Mouse (Mus musculus) hindbrain, embryonic 16.5 days (tissue): Measurements from ENCODE around the gene Txnrd2. TPM values are rescaled to one million over a fixed set of nuclear protein-coding genes. Genes with fewer than 3 reads are reported as not detected.

Experiments
- ATAC-seq: fragments of 200-750 bp; cut with Nextera tagmentation; 2 replicates; pipeline ENCODE4 v1.8.0; 2017; ENCODE audit warnings: moderate TSS enrichment, moderate library complexity
- H3K27ac ChIP-seq: fragments of 300-500 bp; sonication (generic); 2 replicates; pipeline ENCODE4 v1.5.1; 2014; ENCODE audit warnings: low read depth, mild to moderate bottlenecking, control low read depth, low read length, moderate library complexity
- H3K27me3 ChIP-seq: fragments of 300-500 bp; sonication (generic); replicated peaks from 2 replicates; pipeline ENCODE4 v1.6.1; 2014; ENCODE audit warnings: low read length; ENCODE audit not compliant: control insufficient read depth, insufficient read depth
- H3K36me3 ChIP-seq: fragments of 300-500 bp; sonication (generic); 2 replicates; pipeline ENCODE4 v1.6.1; 2014; ENCODE audit warnings: mild to moderate bottlenecking, low read length, moderate library complexity, mixed read lengths; ENCODE audit not compliant: control insufficient read depth, insufficient read depth
- H3K4me1 ChIP-seq: fragments of 300-500 bp; sonication (generic); 2 replicates; pipeline ENCODE4 v1.6.1; 2014; ENCODE audit warnings: low read depth, low read length; ENCODE audit not compliant: control insufficient read depth, insufficient read depth
- H3K4me2 ChIP-seq: fragments of 300-500 bp; sonication (generic); 2 replicates; pipeline ENCODE4 v1.6.1; 2014; ENCODE audit warnings: mild to moderate bottlenecking, low read length, control low read depth, moderate library complexity
- H3K4me3 ChIP-seq: fragments of 300-500 bp; sonication (generic); 2 replicates; pipeline ENCODE4 v1.5.1; 2014; ENCODE audit warnings: mild to moderate bottlenecking, low read length, control low read depth, moderate library complexity
- H3K9ac ChIP-seq: fragments of 300-500 bp; sonication (generic); 2 replicates; pipeline ENCODE4 v1.6.1; 2014; ENCODE audit warnings: low read depth, mild to moderate bottlenecking, control low read depth, low read length, moderate library complexity
- H3K9me3 ChIP-seq: fragments of 300-500 bp; sonication (generic); 2 replicates; pipeline ENCODE4 v1.6.1; 2014; ENCODE audit warnings: mild to moderate bottlenecking, low read length, moderate library complexity; ENCODE audit not compliant: control insufficient read depth
- WGBS: fragments of 180-500 bp; shearing (Covaris S2); extraction: QIAGEN DNeasy Blood & Tissue Kit; methylation state at CpG from one replicate; pipeline ENCODE4 v1.1.7; 2014; 5-methylcytosine and 5-hydroxymethylcytosine counted together
- polyA plus RNA-seq: library from polyadenylated mRNA; unstranded; fragments of >200 nt; fragmentation: Nextera tagmentation; extraction: Ambion mirVana; gene quantifications from 2 replicates; pipeline ENCODE4 v1.2.1, GENCODE M21; 2015

The Txnrd2 gene
- polyA plus RNA-seq, 1 experiment from 2014 or later, result 40.6 TPM

DNA sequence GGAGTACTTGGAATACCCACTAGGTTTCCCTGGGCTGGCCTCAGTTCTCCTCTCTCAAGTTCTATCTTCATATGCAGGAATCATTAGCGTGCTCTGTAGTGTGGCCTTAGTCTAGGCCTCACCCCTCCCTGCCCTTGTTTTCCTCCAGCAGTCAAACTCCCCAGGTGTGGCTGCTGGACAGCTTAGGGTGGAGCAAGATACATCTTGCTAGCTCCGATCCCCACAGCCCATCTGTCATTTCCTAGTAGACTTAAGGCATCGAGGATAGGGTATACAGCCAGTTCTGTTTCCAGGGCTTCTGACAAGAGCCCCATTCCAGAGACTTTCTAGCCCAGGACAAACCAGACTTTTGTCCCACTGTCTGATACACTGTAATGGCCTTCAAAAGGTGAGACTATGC lies 34.5 kb upstream of the Txnrd2 start:
- Histone ChIP-seq H3K27me3 (no peaks in the 10 kb centered on the region), H3K36me3 (no peaks in the 10 kb centered on the region), H3K27ac (no peak overlapping the region), H3K4me1 (peaks cover 56% of the 10 kb centered on the region), H3K4me2 (no peak overlapping the region; the same call in 1 of the 2 replicates), H3K4me3 (no peak overlapping the region), H3K9me3 (no peaks in the 10 kb centered on the region), H3K9ac (no peak overlapping the region; the same call in 1 of the 2 replicates)
- no peak for ATAC-seq
- 85% methylated on average over 3 of the region's 3 CpGs for WGBS

DNA sequence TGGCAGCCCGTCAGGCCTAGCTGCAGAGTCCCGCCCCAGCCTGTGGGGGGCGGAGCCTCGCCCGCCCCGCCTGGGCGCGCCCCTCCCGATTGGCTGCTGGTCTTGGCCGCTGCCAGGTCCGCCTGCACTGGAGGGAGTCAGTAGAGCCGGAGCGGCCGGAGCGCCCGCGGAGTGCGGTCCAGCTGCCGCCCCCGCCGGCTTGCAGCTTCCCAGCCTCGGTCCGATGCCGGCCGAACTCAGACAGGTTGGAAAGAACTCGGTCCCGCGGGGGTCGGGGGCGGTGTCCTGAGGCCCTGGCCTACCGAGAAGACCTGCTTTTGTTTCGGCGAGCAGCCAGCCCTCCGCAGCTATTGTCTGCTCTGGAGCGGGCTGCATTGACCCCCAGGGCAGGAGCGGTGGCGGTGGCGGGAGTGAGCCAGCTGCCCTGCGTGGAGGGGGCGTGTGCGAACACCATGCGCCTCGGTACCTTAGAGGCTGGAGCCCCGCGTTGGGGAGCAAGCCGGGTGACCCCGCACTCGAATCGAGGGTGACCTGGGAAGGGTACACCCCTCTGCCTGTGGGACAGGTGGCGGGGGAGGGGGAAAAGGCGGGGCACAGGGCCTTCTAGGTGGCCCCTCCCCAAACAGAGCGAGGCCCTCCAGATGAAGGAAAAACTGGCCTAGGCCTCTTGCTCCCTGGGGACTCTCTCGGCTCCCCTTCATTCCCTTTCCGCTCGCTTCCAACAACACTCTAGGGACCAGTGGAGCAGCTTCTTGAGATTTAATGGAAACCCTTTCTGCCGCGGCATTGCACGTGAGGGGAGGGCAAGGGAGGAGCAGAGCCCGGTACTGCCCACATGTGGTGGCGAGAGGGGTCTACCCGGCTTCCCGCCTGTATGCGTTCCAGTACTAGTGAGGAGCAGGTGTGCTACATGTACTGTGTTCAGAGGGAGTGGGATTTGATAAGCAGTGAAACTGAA lies 33.4 kb upstream of the Txnrd2 start:
- H3K4me2 ChIP-seq, result peak overlapping the region; percentile 96
- peak overlapping the region; percentile 85 for H3K27ac ChIP-seq
- peak; percentile 74 for ATAC-seq
- WGBS, result under 1% methylated on average over 53 of the region's 63 CpGs
- H3K36me3 ChIP-seq, result peaks cover 10% of the 10 kb centered on the region
- no peaks in the 10 kb centered on the region for H3K9me3 ChIP-seq
- H3K27me3 ChIP-seq, result no peaks in the 10 kb centered on the region
- H3K4me1 ChIP-seq, result peaks cover 48% of the 10 kb centered on the region
- H3K4me3 ChIP-seq, result peak overlapping the region; percentile 72
- peak overlapping the region; percentile 88 for H3K9ac ChIP-seq

DNA sequence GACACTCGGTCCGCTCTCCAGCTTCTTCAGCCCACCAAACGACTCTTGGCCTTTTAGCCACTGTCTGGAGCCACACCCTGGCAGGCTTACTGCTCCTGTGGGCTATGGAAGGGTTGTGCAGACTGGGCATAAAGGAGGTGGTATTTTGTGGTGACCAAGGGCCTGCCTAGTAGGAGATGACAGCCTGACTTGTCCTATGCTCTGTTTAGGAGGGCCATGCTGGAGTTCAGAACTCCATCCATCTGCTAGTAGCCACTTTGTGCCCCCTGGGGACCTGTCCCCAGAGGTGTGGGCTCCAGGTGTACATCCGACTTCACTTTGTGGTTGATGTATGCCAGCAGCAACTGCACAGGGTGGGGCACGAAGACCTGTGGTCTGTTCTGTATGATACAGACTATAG lies 32.6 kb upstream of the Txnrd2 start:
- Histone ChIP-seq H3K9ac (peak overlapping the region; percentile 88), H3K4me2 (peak overlapping the region; percentile 96), H3K27ac (peak overlapping the region; percentile 50; the same call in 1 of the 2 replicates), H3K9me3 (no peaks in the 10 kb centered on the region), H3K4me1 (peaks cover 43% of the 10 kb centered on the region), H3K27me3 (no peaks in the 10 kb centered on the region), H3K4me3 (peak overlapping the region; percentile 72), H3K36me3 (peaks cover 18% of the 10 kb centered on the region)
- WGBS, result 46% methylated on average over 5 of the region's 5 CpGs
- ATAC-seq, result no peak

DNA sequence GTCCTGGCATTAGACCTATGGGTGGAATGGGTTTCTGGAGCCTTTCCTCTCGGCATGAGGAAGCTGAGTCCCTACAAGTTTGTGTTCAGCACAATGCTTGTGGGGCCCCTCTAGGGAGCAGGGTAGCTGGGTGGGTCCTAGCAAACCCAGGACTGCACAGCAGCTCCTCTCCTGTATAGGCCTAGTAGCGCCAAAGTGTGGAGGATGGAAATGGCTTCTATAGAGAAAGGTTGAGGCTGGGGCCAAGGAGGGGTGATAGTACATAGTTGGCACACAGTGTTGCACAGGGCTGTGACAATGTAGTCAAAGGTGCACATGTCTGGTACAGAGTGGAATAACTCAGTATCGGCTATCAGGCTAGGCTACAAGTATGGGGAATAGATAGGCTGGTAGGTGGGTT lies 32.1 kb upstream of the Txnrd2 start:
- H3K27me3 ChIP-seq, result no peaks in the 10 kb centered on the region
- H3K9me3 ChIP-seq, result no peaks in the 10 kb centered on the region
- peaks cover 40% of the 10 kb centered on the region for H3K4me1 ChIP-seq
- WGBS, result 53% methylated on average over 3 of the region's 3 CpGs
- peak overlapping the region; percentile 96 for H3K4me2 ChIP-seq
- no peak overlapping the region for H3K27ac ChIP-seq
- no peak for ATAC-seq
- H3K36me3 ChIP-seq, result peaks cover 22% of the 10 kb centered on the region
- peak overlapping the region; percentile 0; the same call in 1 of the 2 replicates for H3K4me3 ChIP-seq
- H3K9ac ChIP-seq, result 0 out of 2 replicates have a peak overlapping the region, but pooled peaks have one; percentile 33

DNA sequence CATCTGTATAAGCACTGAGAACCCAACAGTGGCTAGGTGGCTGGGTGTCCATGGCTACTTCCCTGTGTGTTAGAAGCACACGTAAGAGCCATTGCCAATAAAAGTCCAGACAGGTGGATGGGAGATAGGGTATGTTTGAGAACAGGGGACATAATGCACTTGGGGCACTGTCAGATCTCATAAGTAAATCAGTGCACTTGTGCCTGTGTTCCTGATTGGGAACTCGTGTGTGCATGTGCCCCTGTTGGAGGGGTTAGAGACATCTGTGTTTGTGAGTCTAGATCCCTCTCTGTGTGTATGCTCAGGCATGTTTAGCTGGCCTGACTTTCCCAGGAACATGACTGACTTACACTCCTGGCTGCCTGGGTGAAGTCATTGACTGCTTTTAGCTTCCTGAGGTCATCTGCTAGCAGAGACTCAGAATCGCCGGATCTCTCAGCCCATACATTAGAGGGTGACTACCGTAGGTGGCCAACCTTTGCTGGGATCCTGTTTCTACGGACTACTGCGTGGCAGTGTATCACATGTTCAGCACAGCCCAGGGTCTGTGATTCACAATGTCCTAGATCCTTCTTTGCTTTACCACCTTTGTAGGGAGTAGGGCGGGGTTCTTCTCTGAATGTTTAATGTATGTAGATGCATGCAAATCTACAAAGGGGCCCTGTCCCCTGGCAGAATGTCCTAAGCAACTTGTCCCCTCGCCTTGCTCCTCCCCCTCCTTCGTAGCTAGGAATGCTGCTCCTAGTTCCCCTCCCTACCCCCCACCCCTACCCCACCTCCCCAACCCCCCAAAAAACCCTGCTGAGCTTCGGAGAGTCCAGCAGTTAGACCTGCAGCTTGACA lies 31.2 kb upstream of the Txnrd2 start:
- Histone ChIP-seq H3K9ac (peak overlapping the region; percentile 8; the same call in 1 of the 2 replicates), H3K27ac (peak overlapping the region; percentile 62), H3K27me3 (no peaks in the 10 kb centered on the region), H3K4me2 (peak overlapping the region; percentile 10), H3K9me3 (no peaks in the 10 kb centered on the region), H3K4me3 (0 out of 2 replicates have a peak overlapping the region, but pooled peaks have one; percentile 11), H3K4me1 (peaks cover 43% of the 10 kb centered on the region), H3K36me3 (peaks cover 23% of the 10 kb centered on the region)
- WGBS, result 12% methylated on average over 11 of the region's 11 CpGs
- ATAC-seq, result no peak

DNA sequence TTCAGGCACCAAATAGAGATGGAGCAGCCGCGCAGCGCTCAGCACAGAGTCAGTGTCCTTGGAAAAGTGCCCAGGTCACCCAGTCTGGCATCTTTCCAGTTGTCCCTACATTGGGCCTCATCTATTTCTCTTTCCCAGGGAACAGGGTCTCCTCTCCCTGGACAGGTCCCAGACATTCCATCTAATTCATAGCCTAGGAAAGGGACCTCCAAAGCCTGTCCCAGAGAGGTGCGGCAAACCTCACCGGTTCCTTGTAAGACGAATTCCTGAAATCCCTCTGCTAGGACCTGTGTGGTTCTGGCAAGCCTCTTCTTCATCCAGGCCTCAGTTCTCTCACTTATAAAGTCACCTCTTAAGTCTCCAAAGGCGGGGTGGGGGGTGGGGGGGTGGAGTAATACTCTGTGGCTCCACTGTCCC lies 30.6 kb upstream of the Txnrd2 start:
- WGBS, result 20% methylated on average over 6 of the region's 7 CpGs
- H3K27ac ChIP-seq, result peak overlapping the region; percentile 62
- peaks cover 23% of the 10 kb centered on the region for H3K36me3 ChIP-seq
- no peak; the same call in 1 of the 2 replicates for ATAC-seq
- no peak overlapping the region for H3K9ac ChIP-seq
- peak overlapping the region; percentile 1; the same call in 1 of the 2 replicates for H3K4me2 ChIP-seq
- no peak overlapping the region for H3K4me3 ChIP-seq
- H3K4me1 ChIP-seq, result peaks cover 49% of the 10 kb centered on the region
- H3K9me3 ChIP-seq, result no peaks in the 10 kb centered on the region
- no peaks in the 10 kb centered on the region for H3K27me3 ChIP-seq

DNA sequence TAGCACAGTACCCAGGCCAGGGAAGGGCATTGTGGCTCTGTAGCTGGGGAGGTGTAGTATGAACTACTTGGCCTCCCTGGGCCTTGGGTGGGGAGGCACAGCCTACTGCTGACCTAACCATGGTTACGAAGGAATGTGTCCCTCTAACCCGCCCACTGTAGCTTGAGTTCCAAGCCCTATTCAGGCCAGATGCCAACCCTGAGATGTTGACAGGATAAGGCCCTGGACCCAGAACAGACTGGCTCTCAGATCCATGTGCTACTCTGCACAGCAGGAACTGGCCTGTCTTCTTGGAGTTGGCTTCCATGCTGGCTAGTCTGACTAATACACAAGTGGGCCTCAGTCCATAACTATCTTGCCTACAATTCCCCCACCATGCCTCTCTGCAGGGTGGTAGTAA lies 30.0 kb upstream of the Txnrd2 start:
- H3K36me3 ChIP-seq, result peaks cover 23% of the 10 kb centered on the region
- no peak overlapping the region for H3K4me2 ChIP-seq
- H3K9ac ChIP-seq, result no peak overlapping the region
- peaks cover 55% of the 10 kb centered on the region for H3K4me1 ChIP-seq
- H3K9me3 ChIP-seq, result no peaks in the 10 kb centered on the region
- H3K27me3 ChIP-seq, result no peaks in the 10 kb centered on the region
- no peak overlapping the region for H3K4me3 ChIP-seq
- WGBS, result 66% methylated on average over 2 of the region's 2 CpGs
- ATAC-seq, result peak; percentile 9
- H3K27ac ChIP-seq, result peak overlapping the region; percentile 62

DNA sequence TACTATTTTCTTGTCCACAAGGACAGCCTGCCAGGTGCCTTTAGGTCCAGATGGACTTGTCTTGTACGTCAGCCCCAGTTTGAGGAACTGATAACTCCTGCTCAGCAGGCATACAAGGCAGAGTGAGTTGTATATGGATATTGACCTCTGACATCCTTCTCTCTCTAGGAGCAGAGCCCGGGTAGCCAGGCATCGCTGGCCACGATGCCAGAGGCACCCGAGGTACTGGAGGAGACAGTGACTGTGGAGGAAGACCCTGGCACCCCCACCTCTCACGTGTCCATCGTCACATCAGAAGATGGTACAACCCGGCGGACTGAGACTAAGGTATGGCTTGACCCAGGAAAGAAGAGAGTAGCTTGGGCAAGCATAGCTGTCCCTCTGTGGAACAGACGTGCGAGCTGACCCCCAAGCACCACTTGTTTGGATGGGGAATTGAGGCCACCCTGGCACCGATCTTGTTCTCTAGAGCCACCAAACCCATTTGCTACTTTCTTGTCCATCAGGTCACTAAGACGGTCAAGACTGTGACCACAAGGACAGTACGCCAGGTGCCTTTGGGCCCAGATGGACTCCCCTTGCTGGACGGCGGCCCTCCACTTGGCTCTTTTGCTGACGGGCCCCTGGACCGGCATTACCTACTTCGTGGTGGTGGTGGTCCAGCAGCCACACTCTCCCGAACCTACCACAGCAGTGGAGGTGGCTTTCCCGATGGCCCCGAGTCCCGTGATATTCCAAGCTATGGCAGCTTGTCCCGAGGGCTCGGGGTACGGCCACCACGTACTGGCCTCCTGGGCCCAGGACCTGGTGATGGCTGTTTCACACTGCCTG lies 29.2 kb upstream of the Txnrd2 start:
- 96% methylated on average over 27 of the region's 27 CpGs for WGBS
- ATAC-seq, result no peak
- no peak overlapping the region for H3K4me2 ChIP-seq
- peaks cover 30% of the 10 kb centered on the region for H3K36me3 ChIP-seq
- H3K9me3 ChIP-seq, result no peaks in the 10 kb centered on the region
- H3K4me1 ChIP-seq, result peaks cover 56% of the 10 kb centered on the region
- no peaks in the 10 kb centered on the region for H3K27me3 ChIP-seq
- H3K9ac ChIP-seq, result no peak overlapping the region
- H3K27ac ChIP-seq, result no peak overlapping the region; the same call in 1 of the 2 replicates
- H3K4me3 ChIP-seq, result no peak overlapping the region
